Mouse (Mus musculus): ENCODE results near the gene Fam161a. TPM values are rescaled to one million over a fixed set of nuclear protein-coding genes. Genes with fewer than 3 reads are reported as not detected.

The Fam161a gene
- total RNA-seq, 1 experiment, result 3.7 TPM

DNA sequence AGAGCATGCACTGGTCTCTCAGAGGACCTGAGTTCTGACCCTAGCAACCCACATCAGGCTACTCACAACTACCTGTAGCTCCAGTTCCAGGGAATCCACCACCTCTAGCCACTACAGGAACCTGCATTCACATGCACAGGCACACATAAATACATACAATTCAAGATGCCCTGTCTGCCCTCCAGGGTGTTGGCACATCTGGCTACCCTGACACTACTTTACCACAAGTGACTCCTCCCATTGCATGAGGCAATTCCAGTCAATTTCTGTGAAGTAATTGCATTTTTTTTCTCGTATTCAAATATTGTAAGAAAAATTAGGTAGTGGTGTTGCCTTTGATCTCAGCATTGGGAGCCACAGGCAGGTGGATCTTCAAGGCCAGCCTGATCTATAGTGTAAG, 28.1 kb upstream of the Fam161a start:
- no peak for DNase-seq (ENCODE audit: low read depth, low spot score)
- no peak for TF ChIP-seq ZC3H11A (IDR thresholded peaks at IDR 0.05; ENCODE audit: borderline replicate concordance, low read depth, low read length)
- TF ChIP-seq MAFK (IDR thresholded peaks at IDR 0.05; ENCODE audit: insufficient read depth, low read depth, low read length), result no peak
- no peak for TF ChIP-seq ZNF384 (IDR thresholded peaks at IDR 0.05; ENCODE audit: low read depth, low read length)
- in situ Hi-C loops (cut with MboI; ENCODE audit: low sequenced_read_pairs in 2 of 2, unreplicated experiment in 2 of 2), result no loop called here
- H3K4me3 ChIP-seq (ENCODE audit: insufficient read depth in 1 of 2, low read depth in 1 of 2, low read length in 2 of 2, poor library complexity in 1 of 2, severe bottlenecking in 1 of 2), result no peak overlapping the region
- no peak overlapping the region for H3K27ac ChIP-seq (ENCODE audit: insufficient read depth, low read depth, low read length, poor library complexity, severe bottlenecking)
- H3K4me1 ChIP-seq (ENCODE audit: control insufficient read depth in 2 of 2, insufficient read depth in 2 of 2, low read length in 2 of 2, poor library complexity in 1 of 2), result peaks cover 0 to 6% of the 10 kb centered on the region in 2 experiments; a peak in 2 of 4 replicates
- H3K9me3 ChIP-seq (ENCODE audit: control insufficient read depth, insufficient read depth, low read depth, low read length), result no peaks in the 10 kb centered on the region
- H3K36me3 ChIP-seq (ENCODE audit: control insufficient read depth, insufficient read depth, low read length, poor library complexity, severe bottlenecking), result peaks cover 13% of the 10 kb centered on the region; the same call in 1 of the 2 replicates
- no peak overlapping the region for H3K9ac ChIP-seq (ENCODE audit: insufficient read depth, low read depth, low read length, poor library complexity, severe bottlenecking)

DNA sequence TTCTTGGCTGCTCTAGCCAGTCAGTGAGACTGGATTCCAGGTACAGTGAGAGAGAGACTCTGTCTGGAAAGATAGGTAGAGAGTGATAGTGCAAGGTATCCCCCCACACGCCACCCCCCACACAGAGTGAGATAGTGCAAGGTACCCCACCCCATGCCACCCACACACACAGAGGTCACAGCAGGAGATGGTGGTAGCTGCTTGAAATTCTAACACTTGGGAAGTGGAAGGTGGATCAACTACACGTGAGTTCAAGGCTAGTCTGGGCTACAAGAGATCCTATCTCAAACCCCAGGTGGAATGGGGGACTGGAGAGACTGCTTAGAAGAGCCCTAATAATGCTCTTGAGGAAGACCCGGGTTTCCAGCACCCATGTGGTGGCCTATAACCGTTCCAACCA, 26.3 kb upstream of the Fam161a start:
- H3K9me3 ChIP-seq (ENCODE audit: control insufficient read depth, insufficient read depth, low read depth, low read length), result no peaks in the 10 kb centered on the region
- H3K4me1 ChIP-seq (ENCODE audit: control insufficient read depth in 2 of 2, insufficient read depth in 2 of 2, low read length in 2 of 2, poor library complexity in 1 of 2), result peaks cover 0 to 6% of the 10 kb centered on the region in 2 experiments; a peak in 2 of 4 replicates
- in situ Hi-C loops (cut with MboI; ENCODE audit: low sequenced_read_pairs in 2 of 2, unreplicated experiment in 2 of 2), result no loop called here
- H3K27ac ChIP-seq (ENCODE audit: insufficient read depth, low read depth, low read length, poor library complexity, severe bottlenecking), result no peak overlapping the region
- H3K4me3 ChIP-seq (ENCODE audit: insufficient read depth in 1 of 2, low read depth in 1 of 2, low read length in 2 of 2, poor library complexity in 1 of 2, severe bottlenecking in 1 of 2), result peak overlapping the region; percentile 74 to 97
- no peak for DNase-seq (ENCODE audit: low read depth, low spot score)
- TF ChIP-seq ZC3H11A (IDR thresholded peaks at IDR 0.05; ENCODE audit: borderline replicate concordance, low read depth, low read length) (no peak), HCFC1 (IDR thresholded peaks at IDR 0.05; ENCODE audit: borderline replicate concordance, insufficient read depth, low read length) (no peak), ZNF384 (IDR thresholded peaks at IDR 0.05; ENCODE audit: low read depth, low read length) (no peak), CHD2 (IDR thresholded peaks at IDR 0.05; ENCODE audit: low read depth, low read length) (no peak), MAFK (IDR thresholded peaks at IDR 0.05; ENCODE audit: insufficient read depth, low read depth, low read length) (no peak)
- peaks cover 8% of the 10 kb centered on the region; the same call in 1 of the 2 replicates for H3K36me3 ChIP-seq (ENCODE audit: control insufficient read depth, insufficient read depth, low read length, poor library complexity, severe bottlenecking)
- peak overlapping the region; percentile 59; the same call in 1 of the 2 replicates for H3K9ac ChIP-seq (ENCODE audit: insufficient read depth, low read depth, low read length, poor library complexity, severe bottlenecking)

DNA sequence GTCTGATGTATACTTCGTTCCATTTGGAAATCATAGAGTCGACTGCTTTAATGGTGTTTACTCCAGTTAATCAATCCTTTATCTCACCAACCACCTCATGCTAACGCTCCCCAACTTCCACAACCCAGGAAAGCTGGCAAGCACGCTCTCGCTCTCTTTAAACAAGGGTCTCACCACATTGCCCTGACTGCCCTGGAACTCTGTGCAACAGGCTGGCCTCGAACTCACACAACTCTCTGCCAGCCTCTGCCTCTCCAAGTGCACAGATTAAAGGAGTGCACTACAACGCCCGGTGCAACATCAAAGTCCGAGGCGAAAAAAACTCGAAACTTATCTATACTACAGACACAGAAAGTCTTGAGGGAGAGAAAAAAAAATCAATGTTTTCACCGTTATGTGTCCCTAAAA, 25.8 kb upstream of the Fam161a start:
- H3K27ac ChIP-seq (ENCODE audit: insufficient read depth, low read depth, low read length, poor library complexity, severe bottlenecking), result no peak overlapping the region; the same call in 1 of the 2 replicates
- H3K9me3 ChIP-seq (ENCODE audit: control insufficient read depth, insufficient read depth, low read depth, low read length), result no peaks in the 10 kb centered on the region
- H3K4me3 ChIP-seq (ENCODE audit: insufficient read depth in 1 of 2, low read depth in 1 of 2, low read length in 2 of 2, poor library complexity in 1 of 2, severe bottlenecking in 1 of 2), result peak overlapping the region; percentile 74 to 97
- TF ChIP-seq CHD2 (IDR thresholded peaks at IDR 0.05; ENCODE audit: low read depth, low read length), result no peak
- no peak for TF ChIP-seq ZNF384 (IDR thresholded peaks at IDR 0.05; ENCODE audit: low read depth, low read length)
- no peak for TF ChIP-seq HCFC1 (IDR thresholded peaks at IDR 0.05; ENCODE audit: borderline replicate concordance, insufficient read depth, low read length)
- no peak for TF ChIP-seq ZC3H11A (IDR thresholded peaks at IDR 0.05; ENCODE audit: borderline replicate concordance, low read depth, low read length)
- no peak for TF ChIP-seq MAFK (IDR thresholded peaks at IDR 0.05; ENCODE audit: insufficient read depth, low read depth, low read length)
- H3K36me3 ChIP-seq (ENCODE audit: control insufficient read depth, insufficient read depth, low read length, poor library complexity, severe bottlenecking), result peaks cover 6% of the 10 kb centered on the region; the same call in 1 of the 2 replicates
- DNase-seq (ENCODE audit: low read depth, low spot score), result no peak
- H3K9ac ChIP-seq (ENCODE audit: insufficient read depth, low read depth, low read length, poor library complexity, severe bottlenecking), result peak overlapping the region; percentile 73
- H3K4me1 ChIP-seq (ENCODE audit: control insufficient read depth in 2 of 2, insufficient read depth in 2 of 2, low read length in 2 of 2, poor library complexity in 1 of 2), result peaks cover 0 to 6% of the 10 kb centered on the region in 2 experiments; a peak in 2 of 4 replicates
- in situ Hi-C loops (cut with MboI; ENCODE audit: low sequenced_read_pairs in 2 of 2, unreplicated experiment in 2 of 2), result no loop called here

DNA sequence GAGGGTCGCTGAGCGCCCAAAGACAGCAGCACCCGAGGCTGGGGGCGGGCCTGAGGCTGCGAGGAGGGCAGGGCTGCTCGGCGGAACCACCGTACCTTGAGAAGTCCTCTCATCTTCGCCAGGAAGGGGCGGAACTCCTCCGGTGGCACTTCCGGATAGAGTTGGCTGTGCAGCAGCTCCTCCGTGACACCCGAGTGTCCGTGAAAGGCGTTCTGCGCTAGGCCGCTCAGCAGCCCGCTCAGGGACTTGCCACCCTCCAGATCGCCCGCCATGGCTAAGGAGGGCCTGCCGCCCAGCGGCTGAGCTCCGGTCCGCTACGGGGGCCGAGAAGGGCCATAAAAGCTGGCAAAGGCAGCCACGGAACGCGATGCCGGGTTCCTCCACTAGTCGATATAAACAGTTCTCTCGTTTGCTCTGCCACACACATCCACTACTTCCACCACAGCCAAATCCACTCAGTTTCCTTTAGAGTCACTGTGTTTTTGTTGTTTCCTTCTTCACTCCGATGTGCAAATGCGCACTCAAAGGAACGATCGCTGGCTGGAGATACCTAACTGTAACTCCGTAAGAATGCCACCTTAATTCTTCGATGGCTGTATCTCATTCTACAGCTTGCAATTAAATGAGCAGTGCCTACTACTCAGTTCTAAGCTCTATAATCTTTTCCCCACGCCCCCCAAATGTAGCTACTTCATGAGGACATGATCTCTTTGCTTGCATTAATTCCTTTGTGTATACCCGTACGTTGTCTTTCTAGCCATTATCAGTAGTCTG, 25.2 kb upstream of the Fam161a start, which contains the start of the genes Gm28048 and Commd1:
Gm28048 (minus strand) TSS at position 107 of the 774 bp plus-strand sequence.
Commd1 (minus strand) TSS at position 399 of the 774 bp plus-strand sequence.
- peak within 1 kb of the TSS; percentile 74 to 97 for H3K4me3 ChIP-seq (ENCODE audit: insufficient read depth in 1 of 2, low read depth in 1 of 2, low read length in 2 of 2, poor library complexity in 1 of 2, severe bottlenecking in 1 of 2)
- peaks cover 6% of the 10 kb centered on the region; the same call in 1 of the 2 replicates for H3K36me3 ChIP-seq (ENCODE audit: control insufficient read depth, insufficient read depth, low read length, poor library complexity, severe bottlenecking)
- H3K27ac ChIP-seq (ENCODE audit: insufficient read depth, low read depth, low read length, poor library complexity, severe bottlenecking), result peak within 1 kb of the TSS; percentile 29; the same call in 1 of the 2 replicates
- H3K9me3 ChIP-seq (ENCODE audit: control insufficient read depth, insufficient read depth, low read depth, low read length), result no peaks in the 10 kb centered on the region
- in situ Hi-C loops (cut with MboI; ENCODE audit: low sequenced_read_pairs in 2 of 2, unreplicated experiment in 2 of 2), result no loop called here
- peaks cover 0 to 6% of the 10 kb centered on the region in 2 experiments; a peak in 2 of 4 replicates for H3K4me1 ChIP-seq (ENCODE audit: control insufficient read depth in 2 of 2, insufficient read depth in 2 of 2, low read length in 2 of 2, poor library complexity in 1 of 2)
- peak; percentile 85 for DNase-seq (ENCODE audit: low read depth, low spot score)
- 0 out of 2 replicates have a peak, but pooled peaks have one; percentile 1 for TF ChIP-seq CHD2 (IDR thresholded peaks at IDR 0.05; ENCODE audit: low read depth, low read length)
- peak; percentile 64; the same call in 1 of the 2 replicates for TF ChIP-seq HCFC1 (IDR thresholded peaks at IDR 0.05; ENCODE audit: borderline replicate concordance, insufficient read depth, low read length)
- no peak for TF ChIP-seq ZC3H11A (IDR thresholded peaks at IDR 0.05; ENCODE audit: borderline replicate concordance, low read depth, low read length)
- peak within 1 kb of the TSS; percentile 73 for H3K9ac ChIP-seq (ENCODE audit: insufficient read depth, low read depth, low read length, poor library complexity, severe bottlenecking)

Data from ES-E14 (cell line).